ENCODE assay signal across 8 mouse cellular contexts in the genomic region with DNA sequence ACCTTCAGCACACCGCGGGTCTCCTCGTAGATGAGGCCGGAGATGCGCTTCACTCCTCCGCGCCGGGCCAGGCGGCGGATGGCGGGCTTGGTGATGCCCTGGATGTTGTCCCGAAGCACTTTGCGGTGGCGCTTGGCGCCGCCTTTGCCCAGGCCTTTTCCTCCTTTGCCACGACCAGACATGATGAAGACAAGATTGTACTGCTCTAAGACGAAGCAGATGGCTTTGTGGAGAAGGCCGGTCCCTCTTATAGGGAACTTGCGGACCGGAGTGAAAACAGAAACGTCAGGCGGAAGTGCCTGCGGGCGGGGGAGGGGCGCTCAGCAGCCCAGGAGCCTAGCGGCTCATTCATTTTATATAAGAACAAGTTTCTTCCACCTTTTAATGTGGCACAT. TPM values are rescaled to one million over a fixed set of nuclear protein-coding genes. Genes with fewer than 3 reads are reported as not detected.
DNase-seq lines count a peak whose midpoint lies in the region; ATAC-seq and TF ChIP-seq lines count a peak whose summit lies in the region.
"Not testable (repeated sequence)": the region's sequence is repeated elsewhere in the genome, so short reads cannot be mapped to it uniquely, and the experiment has no call there.

A gene (minus strand): TSS at position 221 of the 395 bp plus-strand sequence.

- peak; percentile 87 for DNase-seq in heart, postnatal 0 days (ENCODE audit: low spot score)
- DNase-seq in kidney, postnatal 36 days: peak; percentile 94 to 96
- peak; percentile 93 to 95 (median 93) for DNase-seq in liver, embryonic 14.5 days (ENCODE audit: low read depth in 3 of 3, low spot score in 3 of 3)
- peak; percentile 96 for DNase-seq in neural tube, embryonic 10.5 days (ENCODE audit: extremely low spot score, low spot score)

- not testable (repeated sequence) for TF ChIP-seq CTCF in E14TG2a.4 (conservative IDR thresholded peaks at IDR 0.05; ENCODE audit: low read length); heart, postnatal 0 days (IDR thresholded peaks at IDR 0.05; ENCODE audit: low read depth); liver, embryonic 14.5 days (IDR thresholded peaks at IDR 0.05; ENCODE audit: low read depth)

- H3K4me3 ChIP-seq in E14TG2a.4 (replicated peaks; ENCODE audit: low read length): peak within 1 kb of the TSS; percentile 80
- peak within 1 kb of the TSS; percentile 51 for H3K4me3 ChIP-seq in forebrain, embryonic 13.5 days
- peak within 1 kb of the TSS; percentile 40 for H3K4me3 ChIP-seq in heart, postnatal 0 days (ENCODE audit: low read depth, low read length)
- H3K4me3 ChIP-seq in liver, embryonic 14.5 days (ENCODE audit: insufficient read depth in 1 of 2, low read depth in 2 of 2, low read length in 2 of 2): peak within 1 kb of the TSS; percentile 67 to 80
- H3K4me3 ChIP-seq in stomach, embryonic 15.5 days (replicated peaks): peak within 1 kb of the TSS; percentile 45

- not testable (repeated sequence) for H3K27me3 ChIP-seq in E14TG2a.4 (ENCODE audit: insufficient read depth, low read length); forebrain, embryonic 13.5 days; heart, postnatal 0 days (ENCODE audit: control insufficient read depth, insufficient read depth, low read length); liver, embryonic 14.5 days (ENCODE audit: control insufficient read depth, insufficient read depth, low read length); stomach, embryonic 15.5 days (replicated peaks)

- H3K27ac ChIP-seq in forebrain, embryonic 13.5 days: peak within 1 kb of the TSS; percentile 97
- H3K27ac ChIP-seq in heart, postnatal 0 days (ENCODE audit: low read depth): peak within 1 kb of the TSS; percentile 79
- H3K27ac ChIP-seq in liver, embryonic 14.5 days: peak within 1 kb of the TSS; percentile 100
- peak within 1 kb of the TSS; percentile 96 for H3K27ac ChIP-seq in stomach, embryonic 15.5 days

- TF ChIP-seq EP300 in heart, postnatal 0 days (IDR thresholded peaks at IDR 0.05; ENCODE audit: low read depth): peak; percentile 78
- TF ChIP-seq EP300 in liver, embryonic 14.5 days (IDR thresholded peaks at IDR 0.05; ENCODE audit: low read depth): peak; percentile 87

- ATAC-seq in cerebellum, adult (ENCODE audit: insufficient number of reproducible peaks, low FRiP score, low TSS enrichment): peak; percentile 65
- peak; percentile 66 for ATAC-seq in forebrain, embryonic 13.5 days
- peak; percentile 60 for ATAC-seq in heart, postnatal 0 days (ENCODE audit: insufficient read depth, low read depth)
- peak; percentile 53 for ATAC-seq in liver, embryonic 14.5 days (ENCODE audit: insufficient read depth)
- peak; percentile 64 for ATAC-seq in stomach, embryonic 15.5 days (ENCODE audit: insufficient read depth, low FRiP score, low read depth)

- H3K4me1 ChIP-seq in E14TG2a.4 (replicated peaks; ENCODE audit: low read depth, low read length): peaks cover 54% of the 10 kb centered on the region
- peaks cover 36% of the 10 kb centered on the region for H3K4me1 ChIP-seq in forebrain, embryonic 13.5 days
- H3K4me1 ChIP-seq in heart, postnatal 0 days (ENCODE audit: control insufficient read depth, insufficient read depth): peaks cover 24% of the 10 kb centered on the region
- H3K4me1 ChIP-seq in liver, embryonic 14.5 days (replicated peaks; ENCODE audit: control insufficient read depth in 2 of 2, insufficient read depth in 2 of 2, low read length in 1 of 2): peaks cover 24 to 38% of the 10 kb centered on the region in 2 experiments
- H3K4me1 ChIP-seq in stomach, embryonic 15.5 days: peaks cover 15% of the 10 kb centered on the region

- H3K9ac ChIP-seq in forebrain, embryonic 13.5 days: peak within 1 kb of the TSS; percentile 71
- H3K9ac ChIP-seq in heart, postnatal 0 days (replicated peaks; ENCODE audit: low read depth, low read length): peak within 1 kb of the TSS; percentile 57
- H3K9ac ChIP-seq in liver, embryonic 14.5 days (replicated peaks): peak within 1 kb of the TSS; percentile 98
- peak within 1 kb of the TSS; percentile 52 for H3K9ac ChIP-seq in stomach, embryonic 15.5 days

- under 1% methylated on average over 27 of the region's 27 CpGs for WGBS in forebrain, embryonic 13.5 days
- under 1% methylated on average over 23 of the region's 27 CpGs for WGBS in heart, postnatal 0 days
- under 1% methylated on average over 24 of the region's 27 CpGs for WGBS in liver, embryonic 14.5 days (ENCODE audit: insufficient replicate concordance)
- WGBS in stomach, embryonic 15.5 days: under 1% methylated on average over 27 of the region's 27 CpGs

- H3K4me2 ChIP-seq in forebrain, embryonic 13.5 days: peak within 1 kb of the TSS; percentile 82
- H3K4me2 ChIP-seq in heart, postnatal 0 days (ENCODE audit: low read depth, low read length): peak within 1 kb of the TSS; percentile 57
- H3K4me2 ChIP-seq in liver, embryonic 14.5 days (ENCODE audit: low read depth): peak within 1 kb of the TSS; percentile 72
- peak within 1 kb of the TSS; percentile 79 for H3K4me2 ChIP-seq in stomach, embryonic 15.5 days

- H3K9me3 ChIP-seq in E14TG2a.4 (ENCODE audit: low read length); forebrain, embryonic 13.5 days (replicated peaks); heart, postnatal 0 days (replicated peaks; ENCODE audit: control insufficient read depth, low read length); liver, embryonic 14.5 days (ENCODE audit: control insufficient read depth, low read length); stomach, embryonic 15.5 days: not testable (repeated sequence)

- H3K36me3 ChIP-seq in E14TG2a.4 (ENCODE audit: insufficient read depth, low read length); forebrain, embryonic 13.5 days (ENCODE audit: poor library complexity, severe bottlenecking); heart, postnatal 0 days (replicated peaks; ENCODE audit: control insufficient read depth, insufficient read depth, low read length); liver, embryonic 14.5 days (replicated peaks; ENCODE audit: control insufficient read depth, insufficient read depth, low read depth); stomach, embryonic 15.5 days: not testable (repeated sequence)

RNA-seq across cellular contexts. Expression of the gene that starts here (rescaled TPM):
- 42.8 and 45.2 TPM in 2 replicates for polyA plus RNA-seq in forebrain, embryonic 13.5 days (2015; fragmentation: Nextera tagmentation; extraction: Ambion mirVana)
- 29.3 and 34.1 TPM in 2 replicates for total RNA-seq in heart, postnatal 0 days (2014; rRNA removed; ENCODE audit: low replicate concordance)
- 4.0 and 4.2 TPM in 2 replicates for polyA plus RNA-seq in heart, postnatal 0 days (2015; fragmentation: Nextera tagmentation; extraction: Ambion mirVana)
- 66.4 and 87.2 TPM in 2 replicates for polyA plus RNA-seq in liver, embryonic 14.5 days (2012; rRNA removed)
- polyA plus RNA-seq in liver, embryonic 14.5 days (2014; fragmentation: Nextera tagmentation; extraction: Ambion mirVana): 36.5 and 47.8 TPM in 2 replicates
- polyA plus RNA-seq in stomach, embryonic 15.5 days (2015; fragmentation: Nextera tagmentation; extraction: Ambion mirVana): 19.1 and 19.3 TPM in 2 replicates

Comparison
In these comparisons a context has a peak if more than half of its experiments do, and no peak if none do; other contexts are left out.
1. Peak in every context shown above with its lines: DNase-seq, ATAC-seq, H3K4me3 ChIP-seq and H3K27ac ChIP-seq.